Mouse (Mus musculus) heart, adult 2 months (tissue): Measurements from ENCODE around the gene Fbln5. TPM values are rescaled to one million over a fixed set of nuclear protein-coding genes. Genes with fewer than 3 reads are reported as not detected.

Experiments used
- DNase-seq, 2 experiments: peaks; one replicate each; pipeline ENCODE4 v3.0.0; 2021
- H3K27ac ChIP-seq: fragments of 200-600 bp; 2 replicates; pipeline ENCODE4 v1.8.1; 2022
- H3K27me3 ChIP-seq: fragments of 200-500 bp; 2 replicates; pipeline ENCODE4 v1.6.1; 2012; ENCODE audit warnings: mild to moderate bottlenecking, low read length, inconsistent platforms, mixed read lengths; ENCODE audit not compliant: control insufficient read depth, insufficient read depth
- H3K36me3 ChIP-seq: fragments of 200-500 bp; 2 replicates; pipeline ENCODE4 v1.6.1; 2012; ENCODE audit warnings: low read length, inconsistent platforms; ENCODE audit not compliant: control insufficient read depth, insufficient read depth
- H3K4me1 ChIP-seq: fragments of 200-500 bp; 2 replicates; pipeline ENCODE4 v1.6.1; 2011; ENCODE audit warnings: low read length; ENCODE audit not compliant: control insufficient read depth, insufficient read depth
- H3K4me3 ChIP-seq: fragments of 200-600 bp; 2 replicates; pipeline ENCODE4 v1.8.1; 2022
- H3K79me2 ChIP-seq: fragments of 200-500 bp; replicated peaks from 2 replicates; pipeline ENCODE4 v1.6.1; 2012; ENCODE audit warnings: mild to moderate bottlenecking, inconsistent platforms, low read length, moderate library complexity, mixed read lengths; ENCODE audit not compliant: control insufficient read depth, insufficient read depth
- H3K9ac ChIP-seq: fragments of 200-500 bp; 2 replicates; pipeline ENCODE4 v1.6.1; 2012; ENCODE audit warnings: low read depth, mild to moderate bottlenecking, control low read depth, inconsistent platforms, low read length, mixed read lengths
- CTCF ChIP-seq: fragments of 200-600 bp; IDR thresholded peaks from 2 replicates; pipeline ENCODE4 v1.8.1; 2022; ENCODE audit warnings: antibody characterized with exemption, mild to moderate bottlenecking, moderate library complexity
- EP300 ChIP-seq: fragments of 200-500 bp; IDR thresholded peaks from 2 replicates; pipeline ENCODE4 v1.6.1; 2011; ENCODE audit warnings: low read depth, low read length, control low read depth; ENCODE audit not compliant: insufficient read depth
- POLR2A ChIP-seq: fragments of 200-500 bp; IDR thresholded peaks from 2 replicates; pipeline ENCODE4 v1.6.1; 2011; ENCODE audit warnings: mild to moderate bottlenecking, low read depth, low read length, control low read depth; ENCODE audit not compliant: insufficient read depth
- WGBS: fragments of 180-500 bp; shearing (Covaris S2); methylation state at CpG from one replicate; pipeline ENCODE4 v1.1.7; 2018; 5-methylcytosine and 5-hydroxymethylcytosine counted together
- intact Hi-C: fragments of 180-260 bp; cut with DNase I; formaldehyde crosslinking; loops from one replicate; pipeline ENCODE4 v1.15.1; 2025
- polyA plus RNA-seq: library from polyadenylated mRNA; depleted of rRNA; stranded (reverse); fragments of >200 nt; gene quantifications from 2 replicates; pipeline ENCODE4 v1.2.3, GENCODE M21; 2012
- total RNA-seq, 2 experiments: library from RNA; stranded (reverse); gene quantifications; 2 replicates each; pipeline ENCODE4 v1.2.3; 2021

Gene Fbln5
- total and polyA plus RNA-seq, 3 experiments: 23.4 to 40.4 (median 26.9) TPM

GRCm38 (mm10) chr12:101832179-101833114 is 13.6 kb upstream of the Fbln5 start:
- WGBS: 61% methylated on average over 7 of the region's 7 CpGs
- Histone ChIP-seq H3K4me3 (no peak overlapping the region), H3K79me2 (no peaks in the 10 kb centered on the region), H3K36me3 (peaks cover 2% of the 10 kb centered on the region; the same call in 1 of the 2 replicates), H3K9ac (no peak overlapping the region), H3K4me1 (no peaks in the 10 kb centered on the region), H3K27ac (no peak overlapping the region), H3K27me3 (no peaks in the 10 kb centered on the region)
- no peak for TF ChIP-seq CTCF
- intact Hi-C loops: no loop called here
- DNase-seq: no peak

- no peak overlapping the region for H3K9ac ChIP-seq
- no peaks in the 10 kb centered on the region for H3K79me2 ChIP-seq
- TF ChIP-seq EP300 (no peak), POLR2A (no peak), CTCF (no peak)
- intact Hi-C loops: no loop called here
- no peak for DNase-seq
- no peak overlapping the region for H3K27ac ChIP-seq
- H3K4me1 ChIP-seq: no peaks in the 10 kb centered on the region
- no peak overlapping the region for H3K4me3 ChIP-seq
- no peaks in the 10 kb centered on the region for H3K27me3 ChIP-seq
- H3K36me3 ChIP-seq: no peaks in the 10 kb centered on the region
- WGBS: 58% methylated on average over 4 of the region's 4 CpGs
Measured at GRCm38 (mm10) chr12:101831221-101831620, 12.4 kb upstream of the Fbln5 start.

DNA sequence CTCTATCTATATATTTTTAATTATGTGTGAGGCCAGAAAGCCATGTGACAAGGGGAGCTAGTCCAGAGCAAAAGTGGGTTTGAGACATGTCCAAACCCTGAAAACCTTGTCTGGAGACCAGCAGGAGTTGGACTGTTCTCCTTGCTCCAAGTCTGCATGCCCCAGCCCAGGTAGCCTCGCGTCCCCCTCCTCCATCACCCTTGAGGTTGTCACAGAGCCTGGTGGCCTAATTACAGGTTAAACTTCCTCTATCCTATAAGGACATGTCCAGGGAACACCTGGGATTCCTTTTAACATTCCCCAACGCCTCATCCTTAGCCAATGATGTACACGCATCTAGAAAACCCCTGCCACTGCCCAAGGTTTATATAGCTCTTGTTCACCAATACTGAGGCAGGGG is 4.3 kb upstream of the Fbln5 start:
- Histone ChIP-seq H3K4me3 (no peak overlapping the region), H3K27me3 (no peaks in the 10 kb centered on the region), H3K79me2 (no peaks in the 10 kb centered on the region), H3K36me3 (no peaks in the 10 kb centered on the region), H3K4me1 (peaks cover 5% of the 10 kb centered on the region), H3K27ac (no peak overlapping the region), H3K9ac (no peak overlapping the region)
- intact Hi-C loops: no loop called here
- DNase-seq: no peak
- no peak for TF ChIP-seq CTCF
- TF ChIP-seq EP300: no peak
- no peak for TF ChIP-seq POLR2A
- 88% methylated on average over 4 of the region's 4 CpGs for WGBS

GRCm38 (mm10) chr12:101821596-101821995 is 2.7 kb upstream of the Fbln5 start:
- H3K36me3 ChIP-seq: no peaks in the 10 kb centered on the region
- intact Hi-C loops: no loop called here
- H3K79me2 ChIP-seq: no peaks in the 10 kb centered on the region
- H3K4me1 ChIP-seq: peaks cover 6% of the 10 kb centered on the region
- no peak for TF ChIP-seq POLR2A
- TF ChIP-seq EP300: no peak
- no peak for DNase-seq
- no peak overlapping the region for H3K9ac ChIP-seq
- no peak overlapping the region for H3K4me3 ChIP-seq
- no peaks in the 10 kb centered on the region; the same call in 1 of the 2 replicates for H3K27me3 ChIP-seq
- no peak overlapping the region for H3K27ac ChIP-seq
- WGBS: 17% methylated on average over 3 of the region's 3 CpGs

DNA sequence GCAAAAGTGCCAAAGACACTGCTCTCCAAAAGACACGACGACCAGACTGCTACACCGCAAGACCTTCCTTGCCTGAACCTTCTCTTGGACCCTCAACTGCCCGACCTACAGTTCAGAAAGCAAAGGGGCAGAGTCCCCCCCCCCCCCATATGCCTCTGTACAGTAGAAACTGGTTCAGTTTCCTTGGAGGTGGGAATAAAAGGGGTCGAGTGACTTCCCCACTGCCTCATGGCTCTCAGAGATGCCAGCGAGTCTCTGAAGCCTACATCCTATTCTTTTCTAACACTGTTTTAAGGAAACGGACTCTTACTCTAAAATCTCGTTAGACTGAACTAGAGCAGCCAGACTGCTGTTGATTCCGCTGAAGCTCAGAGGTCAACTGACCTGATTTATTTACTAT is 715 bp upstream of the Fbln5 start:
- no peaks in the 10 kb centered on the region for H3K36me3 ChIP-seq
- no peaks in the 10 kb centered on the region; the same call in 1 of the 2 replicates for H3K27me3 ChIP-seq
- H3K4me3 ChIP-seq: no peak overlapping the region; the same call in 1 of the 2 replicates
- H3K4me1 ChIP-seq: peaks cover 6% of the 10 kb centered on the region
- no peaks in the 10 kb centered on the region for H3K79me2 ChIP-seq
- WGBS: 46% methylated on average over 9 of the region's 9 CpGs
- no peak overlapping the region for H3K27ac ChIP-seq
- DNase-seq: no peak
- H3K9ac ChIP-seq: no peak overlapping the region
- intact Hi-C loops: loop anchor here (10.0 kb wide), 1 partner anchor 55 kb away; no protein-coding TSS in a partner anchor
- TF ChIP-seq CTCF (no peak), POLR2A (no peak)

- H3K27ac ChIP-seq: peak overlapping the region; percentile 70
- H3K4me1 ChIP-seq: peaks cover 6% of the 10 kb centered on the region
- intact Hi-C loops: loop anchor here (10.0 kb wide), 1 partner anchor 57 kb away; no protein-coding TSS in a partner anchor
- peak overlapping the region; percentile 43 for H3K4me3 ChIP-seq
- peak overlapping the region; percentile 32 for H3K9ac ChIP-seq
- TF ChIP-seq EP300 (no peak), POLR2A (no peak), CTCF (no peak)
- DNase-seq: no peak
- WGBS: 20% methylated on average over 11 of the region's 11 CpGs
- no peaks in the 10 kb centered on the region; the same call in 1 of the 2 replicates for H3K27me3 ChIP-seq
- no peaks in the 10 kb centered on the region for H3K36me3 ChIP-seq
- no peaks in the 10 kb centered on the region for H3K79me2 ChIP-seq
Measured at GRCm38 (mm10) chr12:101818246-101818607, 628 bp downstream of the Fbln5 start.
